Mouse (Mus musculus): ENCODE measurements at regions not wholly inside any gene's neighbourhood (a gene's known extent, or its start where the extent isn't known, plus 50 kb on each side); places are given as distances from the start of the nearest gene placed in this dataset.
A peak's percentile ranks its signal among the peaks of the same experiment; 100 is the strongest.

DNA sequence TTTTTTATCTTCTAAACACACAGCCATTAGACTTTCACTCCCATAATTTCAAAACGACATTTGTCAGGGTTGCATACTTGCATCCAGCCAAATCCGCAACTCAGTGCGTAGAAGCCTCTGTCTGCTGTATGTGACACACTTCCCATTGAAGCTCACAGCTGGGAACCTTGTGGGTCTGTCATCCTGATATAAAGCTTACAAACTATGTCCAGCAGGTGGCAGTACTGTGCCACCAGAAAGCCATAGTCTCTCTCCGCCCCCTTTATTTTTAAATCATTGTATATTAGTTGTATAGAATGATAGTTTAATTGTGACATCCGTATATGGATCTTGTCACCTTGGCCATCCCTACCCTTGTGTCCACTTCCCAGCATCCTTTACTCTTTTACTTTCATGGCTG lies 87.3 kb upstream of the Pcdh15 start:
- Histone ChIP-seq H3K4me1 (replicated peaks; ENCODE audit: control insufficient read depth, insufficient read depth) (no peaks in the 10 kb centered on the region), H3K9ac (ENCODE audit: low read length) (no peak overlapping the region), H3K4me2 (replicated peaks; ENCODE audit: low read depth) (no peak overlapping the region), H3K36me3 (ENCODE audit: control insufficient read depth, insufficient read depth, low read length) (no peaks in the 10 kb centered on the region), H3K27me3 (ENCODE audit: control insufficient read depth, insufficient read depth, low read length) (no peaks in the 10 kb centered on the region), H3K9me3 (ENCODE audit: control insufficient read depth, low read length) (no peaks in the 10 kb centered on the region), H3K4me3 (ENCODE audit: low read depth, low read length) (no peak overlapping the region), H3K27ac (replicated peaks) (no peak overlapping the region)
- ATAC-seq (ENCODE audit: low FRiP score, low TSS enrichment): no peak
- 65% methylated on average over 5 of the region's 5 CpGs for WGBS
- no peak for DNase-seq (ENCODE audit: low spot score)
- TF ChIP-seq EP300 (optimal IDR thresholded peaks at IDR 0.05): no peak
- peak; percentile 45 for TF ChIP-seq CTCF (IDR thresholded peaks at IDR 0.05; ENCODE audit: low read depth)

GRCm38 (mm10) chr10:73037476-73037875 lies 61.7 kb upstream of the Pcdh15 start:
- no peak for ATAC-seq (ENCODE audit: low FRiP score, low TSS enrichment)
- TF ChIP-seq EP300 (optimal IDR thresholded peaks at IDR 0.05) (no peak), CTCF (IDR thresholded peaks at IDR 0.05; ENCODE audit: low read depth) (no peak)
- 71% methylated on average over 2 of the region's 2 CpGs for WGBS
- Histone ChIP-seq H3K9ac (ENCODE audit: low read length) (no peak overlapping the region), H3K4me3 (ENCODE audit: low read depth, low read length) (no peak overlapping the region), H3K36me3 (ENCODE audit: control insufficient read depth, insufficient read depth, low read length) (no peaks in the 10 kb centered on the region), H3K4me1 (replicated peaks; ENCODE audit: control insufficient read depth, insufficient read depth) (no peaks in the 10 kb centered on the region), H3K27me3 (ENCODE audit: control insufficient read depth, insufficient read depth, low read length) (no peaks in the 10 kb centered on the region), H3K4me2 (replicated peaks; ENCODE audit: low read depth) (no peak overlapping the region), H3K27ac (replicated peaks) (no peak overlapping the region), H3K9me3 (ENCODE audit: control insufficient read depth, low read length) (no peaks in the 10 kb centered on the region)
- no peak for DNase-seq (ENCODE audit: low spot score)

DNA sequence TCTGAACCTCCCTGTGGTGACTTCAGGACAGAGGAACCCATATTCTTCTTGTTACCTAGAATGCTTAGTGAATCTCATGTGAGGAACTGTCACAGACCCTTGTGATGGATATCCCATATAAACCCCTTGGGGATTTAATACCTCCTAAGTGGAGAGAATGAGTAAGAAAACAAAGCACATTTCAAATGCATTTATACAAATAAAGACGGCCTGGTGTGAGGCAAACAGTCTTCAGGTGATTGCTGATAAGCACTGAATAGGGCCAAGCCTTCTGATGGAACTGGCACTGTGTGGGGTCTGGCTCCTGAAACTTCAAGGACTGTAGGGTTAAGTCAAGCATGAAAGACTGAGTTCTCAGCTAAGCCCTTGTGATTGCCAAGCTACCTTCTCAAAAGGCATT lies 59.6 kb upstream of the Pcdh15 start:
- DNase-seq (ENCODE audit: low spot score) (no peak), ATAC-seq (ENCODE audit: low FRiP score, low TSS enrichment) (no peak)
- no peaks in the 10 kb centered on the region for H3K9me3 ChIP-seq (ENCODE audit: control insufficient read depth, low read length)
- 30% methylated on average over 1 of the region's 1 CpGs for WGBS
- no peak overlapping the region for H3K4me2 ChIP-seq (replicated peaks; ENCODE audit: low read depth)
- no peaks in the 10 kb centered on the region for H3K36me3 ChIP-seq (ENCODE audit: control insufficient read depth, insufficient read depth, low read length)
- no peaks in the 10 kb centered on the region for H3K4me1 ChIP-seq (replicated peaks; ENCODE audit: control insufficient read depth, insufficient read depth)
- no peaks in the 10 kb centered on the region for H3K27me3 ChIP-seq (ENCODE audit: control insufficient read depth, insufficient read depth, low read length)
- no peak overlapping the region for H3K4me3 ChIP-seq (ENCODE audit: low read depth, low read length)
- TF ChIP-seq EP300 (optimal IDR thresholded peaks at IDR 0.05): no peak
- H3K9ac ChIP-seq (ENCODE audit: low read length): no peak overlapping the region
- no peak overlapping the region for H3K27ac ChIP-seq (replicated peaks)
